Mouse (Mus musculus) regulatory T cell (primary cell): ENCODE results near the gene Car12.
"Not testable (repeated sequence)": the region's sequence is repeated elsewhere in the genome, so short reads cannot be mapped to it uniquely, and the experiment has no call there.

Source experiments
- in situ Hi-C: fragments of 300-600 bp; cut with MboI, MseI; formaldehyde crosslinking; loops from one replicate; pipeline ENCODE4 v1.15.1; 2025; ENCODE audit warnings: high pct_unique_total_duplicates

Car12 gene

DNA sequence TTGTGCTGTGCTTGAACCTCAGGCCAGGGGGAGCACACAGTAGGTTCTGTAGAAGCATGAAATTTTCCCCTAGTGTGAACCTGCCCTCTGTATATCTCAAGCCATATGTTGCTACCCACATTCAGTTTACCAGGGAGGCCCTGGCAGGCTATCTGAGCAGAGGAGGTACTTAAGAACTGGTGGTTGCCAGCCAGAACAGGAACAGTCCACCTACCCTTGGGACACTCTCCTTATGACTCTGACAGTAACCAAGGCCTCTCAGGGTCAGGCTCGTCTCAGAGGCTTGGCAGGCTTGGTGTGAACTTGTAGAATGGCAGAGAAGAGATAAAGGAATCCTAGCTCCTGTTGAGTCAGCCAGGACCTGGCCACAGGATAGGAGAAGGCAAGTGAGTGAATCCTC, 47.5 kb downstream of the Car12 start:
- in situ Hi-C loops: no loop called here

DNA sequence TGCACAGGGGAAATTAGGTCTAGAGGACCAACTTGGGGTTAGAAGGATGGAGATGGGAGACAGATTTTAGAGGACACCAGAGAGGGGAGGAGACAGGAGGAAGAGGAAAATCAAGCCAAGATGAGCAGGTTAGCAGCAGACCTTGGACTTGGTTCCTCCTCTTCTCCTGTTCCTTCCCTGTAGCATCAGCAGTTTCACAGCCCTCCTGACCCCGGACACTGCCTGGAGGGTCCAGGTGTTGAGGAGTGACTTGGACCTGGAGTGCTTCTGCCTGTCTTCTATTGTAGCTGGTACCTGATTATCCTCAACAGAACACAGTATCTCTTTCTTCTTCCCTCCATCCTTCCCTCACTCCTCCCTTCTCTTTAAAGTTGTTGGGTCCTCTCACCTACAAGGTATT, 55.2 kb downstream of the Car12 start:
- in situ Hi-C loops: no loop called here

DNA sequence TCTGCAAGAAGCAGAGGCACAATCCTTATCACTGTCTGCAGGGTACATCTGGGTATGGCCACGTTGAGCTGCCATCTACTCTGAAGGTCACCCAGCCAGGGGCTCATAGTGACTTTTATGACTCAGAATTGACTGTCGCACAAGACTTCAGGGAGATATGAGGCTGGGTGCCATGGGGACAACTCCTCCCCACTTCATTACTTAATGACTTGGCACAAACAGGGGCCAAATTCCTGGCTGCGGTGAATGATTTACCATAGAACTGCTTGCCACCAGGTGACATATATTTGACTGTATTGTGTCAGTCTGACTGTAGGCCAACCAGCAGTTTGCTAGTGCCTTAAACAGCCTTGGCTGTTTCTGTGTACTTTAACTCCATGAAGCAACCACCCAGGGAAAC, 55.8 kb downstream of the Car12 start:
- in situ Hi-C loops: no loop called here

DNA sequence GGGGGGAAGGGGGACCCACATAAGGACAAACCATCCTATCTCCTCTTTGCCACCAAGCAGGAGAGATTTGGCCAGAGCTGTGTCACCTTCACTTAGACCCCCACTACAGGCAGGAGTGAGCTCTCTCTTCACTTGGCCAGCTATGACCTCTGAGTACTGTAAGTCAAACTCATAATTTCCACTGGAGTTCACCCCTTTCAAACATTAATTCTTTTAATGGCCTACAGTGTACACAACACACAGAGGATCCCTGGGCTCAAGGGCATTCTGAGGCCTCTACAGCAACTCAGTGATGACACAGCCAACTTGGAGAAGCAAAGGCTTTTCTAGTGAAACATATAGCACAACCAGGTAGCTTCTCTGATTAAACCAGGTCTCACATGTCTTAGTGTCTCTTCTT, 57.2 kb downstream of the Car12 start:
- in situ Hi-C loops: no loop called here

DNA sequence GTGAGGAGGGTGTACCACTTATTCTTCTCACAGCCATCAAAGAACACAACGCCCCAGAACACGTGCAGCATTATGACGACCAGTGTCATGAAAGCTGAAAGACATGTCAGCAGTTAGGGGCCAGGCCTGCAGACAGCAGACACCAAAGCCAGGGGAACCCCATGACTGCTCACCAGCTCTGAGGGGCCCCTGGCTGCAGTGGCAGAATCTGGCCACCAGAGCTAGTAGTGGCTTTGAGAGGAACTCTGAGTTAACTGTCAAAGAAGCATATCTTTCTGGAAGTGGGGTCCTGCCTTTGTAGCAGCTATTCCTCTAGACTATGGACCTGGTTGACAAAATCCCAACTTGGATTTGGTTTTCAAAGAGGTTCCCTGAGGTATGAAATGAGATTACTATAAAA, 71.1 kb downstream of the Car12 start:
- in situ Hi-C loops: loop anchor here (5.0 kb wide), 2 partner anchors 38 to 137 kb away; no protein-coding TSS in a partner anchor

DNA sequence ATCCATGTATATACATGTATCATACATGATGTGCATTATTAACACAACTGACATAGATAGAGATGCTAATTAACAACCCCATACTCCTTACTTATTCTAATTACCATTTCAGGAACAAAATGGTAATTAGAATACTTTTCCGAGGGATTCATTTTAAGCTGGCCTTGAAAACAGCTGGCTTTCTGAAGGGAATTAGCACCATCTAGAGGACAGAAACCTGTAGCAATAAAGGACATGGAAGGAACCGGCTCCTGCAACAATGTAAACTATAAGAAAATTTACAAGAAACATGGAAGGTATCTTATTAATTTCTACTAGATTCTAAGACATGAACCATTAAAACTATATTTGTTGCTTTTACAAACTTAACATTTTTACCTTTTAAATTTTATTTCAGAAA, 74.3 kb downstream of the Car12 start:
- in situ Hi-C loops: no loop called here

DNA sequence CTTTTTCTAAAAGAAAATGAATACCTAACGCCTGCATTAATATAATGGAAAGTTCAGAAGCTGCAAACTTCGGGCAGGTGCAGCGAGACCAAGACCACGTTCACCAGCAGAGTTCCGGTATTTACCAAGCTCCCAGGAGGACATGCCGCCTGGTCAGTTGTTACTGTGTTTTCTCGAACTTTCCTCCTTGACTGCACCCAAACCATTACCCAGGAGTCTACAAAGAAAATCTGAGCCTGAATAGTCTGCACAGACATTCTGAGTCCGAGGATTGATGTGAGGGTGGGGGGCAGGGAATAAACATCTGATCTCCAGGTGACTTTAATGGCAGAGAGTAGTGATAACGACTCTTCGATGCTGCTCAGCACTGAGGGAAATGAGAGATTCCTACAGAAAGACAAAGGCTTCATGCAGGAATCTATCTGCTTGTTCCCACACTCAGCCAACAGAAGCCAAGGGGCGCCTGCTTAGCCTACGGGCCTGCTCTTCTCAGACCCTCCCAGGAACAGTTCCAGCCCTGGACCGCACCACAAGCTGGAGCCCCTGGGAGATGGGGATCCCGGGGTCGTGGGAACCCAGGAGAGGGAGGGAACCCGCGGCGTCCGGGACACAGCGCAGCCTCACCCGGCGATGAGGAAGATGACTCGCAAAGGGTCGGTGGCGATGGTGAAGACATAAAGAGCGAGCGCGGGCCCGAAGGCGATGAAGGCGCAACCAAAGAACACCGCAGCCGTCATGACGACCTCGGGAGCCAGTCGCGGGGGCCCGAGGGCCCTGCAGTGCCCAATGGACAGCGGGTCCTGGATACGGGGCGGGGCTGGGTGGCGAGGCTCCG, 81.4 kb downstream of the Car12 start:
- in situ Hi-C loops: loop anchor here (5.0 to 10.0 kb wide), 2 partner anchors 73 to 280 kb away; partner anchors contain the start of gene Fbxl22

DNA sequence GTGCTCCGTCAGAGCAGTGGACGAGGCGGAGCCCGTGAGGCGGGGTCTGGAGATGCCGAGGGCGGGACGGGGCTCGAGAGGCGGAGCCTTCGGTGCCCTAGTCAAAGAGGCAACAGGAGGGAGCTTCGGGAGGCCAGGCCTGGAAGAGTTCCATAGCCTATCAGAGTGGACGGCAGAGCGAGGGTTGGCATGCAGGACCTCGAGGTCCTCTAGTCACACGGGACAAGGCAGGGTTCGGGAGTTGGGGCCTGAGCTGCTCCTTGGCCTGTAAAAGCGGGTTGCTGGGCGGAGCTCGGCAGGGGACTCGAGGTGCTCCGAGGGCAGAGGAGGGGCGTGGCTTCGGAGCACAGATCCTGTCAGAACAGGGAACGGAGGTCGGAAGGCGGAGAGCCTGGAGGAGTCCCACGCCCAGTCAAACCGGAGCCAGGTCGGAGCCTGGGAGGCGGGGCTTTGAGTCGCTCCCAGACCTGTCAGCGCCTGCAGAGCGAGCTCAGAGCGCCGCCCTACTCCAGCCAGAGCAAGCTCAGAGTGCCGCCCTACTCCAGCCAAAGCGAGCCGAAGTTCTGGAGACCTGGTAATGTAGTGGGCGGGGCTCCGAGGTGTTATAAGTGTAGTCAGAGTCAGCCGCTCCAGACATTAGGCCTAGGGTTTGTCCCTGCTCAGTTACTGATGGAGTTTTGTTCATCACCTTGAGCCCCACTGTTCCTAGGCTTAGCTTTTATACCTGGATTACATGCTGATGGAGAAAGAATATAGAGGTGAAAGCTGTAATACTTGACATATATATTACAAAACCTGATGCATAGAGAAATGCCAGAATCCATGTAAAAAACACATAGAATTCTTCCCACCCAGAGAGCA, 82.2 kb downstream of the Car12 start, which contains the start of gene Aph1b:
Aph1b (minus strand) TSS at position 27 of the 861 bp plus-strand sequence.
- in situ Hi-C loops: loop anchor here (5.0 to 10.0 kb wide), 2 partner anchors 73 to 281 kb away; partner anchors contain the start of gene Fbxl22

DNA sequence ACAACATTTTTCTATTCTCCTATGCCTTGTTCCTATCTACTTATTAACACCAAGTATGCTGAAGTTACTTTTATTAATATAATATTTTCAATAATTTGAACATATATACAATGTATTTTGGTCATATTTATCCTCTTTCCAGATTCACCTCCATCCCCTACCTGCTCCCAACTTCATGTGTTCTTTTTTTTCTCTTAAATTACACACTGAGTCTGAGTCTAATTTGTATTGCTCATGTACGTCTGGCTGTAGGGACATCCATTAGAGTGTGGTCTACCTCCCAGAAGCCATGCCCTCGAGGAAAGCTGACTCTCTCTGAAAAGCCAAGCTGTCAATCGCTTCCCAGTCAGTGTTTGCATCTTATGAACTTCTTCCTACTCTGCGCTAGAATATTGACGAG, 83.3 kb downstream of the Car12 start, which contains the start of gene Gm10647:
Gm10647 (plus strand) TSS at position 301 of the 400 bp plus-strand sequence.
- in situ Hi-C loops: loop anchor here (5.0 to 10.0 kb wide), 2 partner anchors 74 to 282 kb away; partner anchors contain the start of gene Fbxl22

DNA sequence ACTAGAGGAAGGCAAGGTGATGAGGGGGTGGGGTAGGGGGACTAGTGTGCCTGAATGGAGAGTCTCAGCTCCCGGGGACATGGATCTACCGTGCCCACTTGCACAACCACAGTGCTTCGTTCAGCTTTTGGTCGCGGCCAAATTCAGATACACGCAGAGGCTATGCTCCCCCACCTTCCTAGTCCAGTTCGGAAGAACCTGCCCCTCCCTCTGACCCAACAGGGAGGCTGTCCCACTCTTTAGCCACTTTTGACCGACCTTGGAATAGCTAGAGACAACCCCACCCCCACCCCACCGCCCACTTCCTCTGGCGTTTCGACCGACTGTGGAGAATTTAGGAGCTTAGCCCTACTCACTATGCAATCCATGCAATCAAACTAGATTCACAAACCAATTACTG, 88.5 kb downstream of the Car12 start:
- in situ Hi-C loops: no loop called here

DNA sequence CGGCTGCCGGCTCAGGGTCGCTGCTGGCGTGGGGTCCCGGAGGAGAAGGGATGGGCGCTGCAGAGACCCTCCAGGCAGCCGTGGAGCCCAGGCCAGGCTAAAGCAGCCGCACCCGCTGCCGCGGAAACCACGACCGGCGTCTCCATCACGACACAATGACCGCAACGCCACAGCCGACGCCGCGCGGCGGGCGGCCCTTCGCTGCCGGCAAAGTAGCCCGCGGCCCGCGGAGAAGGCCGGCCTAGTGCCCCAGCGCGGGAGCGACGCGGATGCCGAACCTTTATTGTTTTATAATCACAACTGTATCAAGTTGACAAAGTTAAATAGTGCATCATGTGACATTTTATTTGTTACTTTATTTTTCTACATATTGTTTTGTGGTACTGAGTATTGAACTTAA, 92.5 kb downstream of the Car12 start:
- in situ Hi-C loops: not testable (repeated sequence)

DNA sequence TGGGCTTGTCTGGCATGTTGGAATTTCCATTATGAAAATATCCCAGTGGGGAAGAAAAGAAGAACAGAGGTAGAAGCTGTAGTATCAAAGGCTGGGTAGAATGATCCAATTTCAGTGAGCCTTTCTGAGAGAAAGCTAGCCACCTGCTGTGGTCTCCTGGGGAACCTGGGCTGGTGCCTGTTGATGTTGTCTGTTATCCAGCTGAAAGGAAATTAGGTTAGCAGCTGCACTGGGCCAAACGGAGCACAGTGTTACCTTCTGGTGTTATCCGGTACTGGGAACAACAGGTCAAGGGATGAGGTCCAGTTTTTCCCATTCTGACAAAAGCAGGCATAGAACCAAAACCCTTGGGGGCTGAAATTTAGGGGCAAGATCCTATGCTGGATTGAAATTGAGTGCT, 99.9 kb downstream of the Car12 start:
- in situ Hi-C loops: no loop called here
